Mouse (Mus musculus) thymus, adult 18-20 months (tissue): ENCODE results near the gene Asf1b.
A peak's percentile ranks its signal among the peaks of the same experiment; 100 is the strongest.

Source experiments
- DNase-seq, 2 experiments: peaks; one replicate each; pipeline ENCODE4 v3.0.0; 2022; ENCODE audit warnings: mixed read lengths in 2 of 2

Asf1b gene

GRCm38 (mm10) chr8:83955106-83955957, at the start of gene Asf1b, which contains the start of gene Gm10644:
TSS of gene Asf1b (plus strand) at chr8:83955507.
TSS of gene Gm10644 (minus strand) at chr8:83955205.
- DNase-seq, result peak; percentile 93 to 96

- DNase-seq, result no peak
These were observed 46.7 kb upstream of the Asf1b start for GRCm38 (mm10) chr8:83908583-83908982.

GRCm38 (mm10) chr8:83909311-83909710, 46.0 kb upstream of the Asf1b start:
- no peak for DNase-seq

- DNase-seq, result no peak
These were observed 43.2 kb upstream of the Asf1b start for GRCm38 (mm10) chr8:83911809-83912731.

- no peak for DNase-seq
These were observed 41.1 kb upstream of the Asf1b start for GRCm38 (mm10) chr8:83914232-83914631.

GRCm38 (mm10) chr8:83914860-83915259, 40.4 kb upstream of the Asf1b start:
- DNase-seq, result no peak

- no peak for DNase-seq
These were observed 39.3 kb upstream of the Asf1b start for GRCm38 (mm10) chr8:83916015-83916414.

GRCm38 (mm10) chr8:83917566-83917965, 37.7 kb upstream of the Asf1b start:
- no peak for DNase-seq

- peak in 1 of 2 experiments; percentile 38 for DNase-seq
These were observed 33.7 kb upstream of the Asf1b start for GRCm38 (mm10) chr8:83921558-83921957.

- DNase-seq, result no peak
These were observed 32.6 kb upstream of the Asf1b start for GRCm38 (mm10) chr8:83922727-83923126.

GRCm38 (mm10) chr8:83924585-83924984, 30.7 kb upstream of the Asf1b start:
- no peak for DNase-seq

GRCm38 (mm10) chr8:83926266-83926665, 29.0 kb upstream of the Asf1b start:
- no peak for DNase-seq

- no peak for DNase-seq
These were observed 21.1 kb upstream of the Asf1b start for GRCm38 (mm10) chr8:83934222-83934621.

- DNase-seq, result no peak
These were observed 20.3 kb upstream of the Asf1b start for GRCm38 (mm10) chr8:83934994-83935393.

- DNase-seq, result no peak
These were observed 19.9 kb upstream of the Asf1b start for GRCm38 (mm10) chr8:83935435-83935834.

GRCm38 (mm10) chr8:83937645-83938044, 17.7 kb upstream of the Asf1b start:
- no peak for DNase-seq

GRCm38 (mm10) chr8:83938330-83938729, 17.0 kb upstream of the Asf1b start:
- no peak for DNase-seq

- no peak for DNase-seq
These were observed 14.1 kb upstream of the Asf1b start for GRCm38 (mm10) chr8:83941066-83941677.

- no peak for DNase-seq
These were observed 12.9 kb upstream of the Asf1b start for GRCm38 (mm10) chr8:83942446-83942845.

GRCm38 (mm10) chr8:83945540-83945939, 9.8 kb upstream of the Asf1b start:
- DNase-seq, result no peak

- DNase-seq, result no peak
These were observed 580 bp upstream of the Asf1b start for GRCm38 (mm10) chr8:83954749-83955105.

- DNase-seq, result no peak
These were observed 581 bp downstream of the Asf1b start for GRCm38 (mm10) chr8:83955958-83956218.

- DNase-seq, result no peak
These were observed 1.5 kb downstream of the Asf1b start for GRCm38 (mm10) chr8:83956789-83957188.
